Mouse (Mus musculus) retina, adult 2 months (tissue): ENCODE results near the gene Serpinb3a.
"Not testable (repeated sequence)": the region's sequence is repeated elsewhere in the genome, so short reads cannot be mapped to it uniquely, and the experiment has no call there.

ENCODE experiments used
- DNase-seq: peaks from one replicate; pipeline ENCODE4 v3.0.0-alpha.2; 2012; ENCODE audit warnings: low read depth, low spot score

Gene Serpinb3a

GRCm38 (mm10) chr1:107052203-107052602 lies at the start of gene Serpinb3a:
TSS of gene Serpinb3a (minus strand) at chr1:107052303.
- no peak for DNase-seq

- DNase-seq: no peak
Observed at GRCm38 (mm10) chr1:107098417-107098816, 46.3 kb upstream of the Serpinb3a start.

DNA sequence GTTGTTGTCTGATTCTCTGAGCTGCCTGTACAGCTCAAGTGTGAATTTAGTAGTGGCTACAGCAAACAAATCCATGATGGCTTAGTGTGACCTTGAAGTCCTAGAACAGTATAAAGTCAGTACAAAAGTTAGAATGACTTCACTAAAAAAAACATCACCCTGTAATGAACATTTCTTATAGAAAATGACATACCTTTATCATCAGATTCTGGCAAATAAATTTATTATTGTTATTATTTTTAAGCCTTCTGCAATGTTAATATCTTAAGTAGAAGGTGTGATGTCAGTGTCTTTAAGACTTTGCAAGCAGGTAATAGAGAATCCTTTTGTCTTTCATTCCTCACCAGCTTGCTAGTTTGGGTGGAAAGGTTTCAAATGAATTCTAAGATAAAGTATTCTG lies 31.3 kb upstream of the Serpinb3a start, which contains the start of gene Serpinb3d:
TSS of gene Serpinb3d (minus strand) at position 101 of the 400 bp plus-strand sequence.
- DNase-seq: no peak

- DNase-seq: not testable (repeated sequence)
Observed at GRCm38 (mm10) chr1:107034236-107034635, 17.9 kb downstream of the Serpinb3a start.

DNA sequence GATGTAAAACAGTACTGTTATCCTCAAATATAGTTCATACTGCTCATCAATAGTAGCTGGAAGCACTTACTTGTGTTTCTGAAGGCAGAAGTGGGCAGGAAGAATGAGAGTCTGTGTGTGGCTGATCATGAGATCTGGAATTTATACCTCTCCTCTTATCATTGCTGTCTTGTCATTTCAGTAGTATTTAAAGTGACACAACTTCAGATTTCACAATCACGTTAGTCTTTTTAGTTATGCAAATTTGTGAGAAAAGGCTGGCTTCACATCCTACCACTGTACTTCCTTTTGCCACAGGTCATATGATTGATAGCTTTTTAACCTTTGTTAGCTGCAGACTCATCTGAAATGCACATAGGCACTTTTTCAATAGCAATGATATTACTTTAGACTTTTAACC lies 26.2 kb downstream of the Serpinb3a start:
- no peak for DNase-seq

GRCm38 (mm10) chr1:107015210-107015609 lies 36.9 kb downstream of the Serpinb3a start:
- DNase-seq: no peak

DNA sequence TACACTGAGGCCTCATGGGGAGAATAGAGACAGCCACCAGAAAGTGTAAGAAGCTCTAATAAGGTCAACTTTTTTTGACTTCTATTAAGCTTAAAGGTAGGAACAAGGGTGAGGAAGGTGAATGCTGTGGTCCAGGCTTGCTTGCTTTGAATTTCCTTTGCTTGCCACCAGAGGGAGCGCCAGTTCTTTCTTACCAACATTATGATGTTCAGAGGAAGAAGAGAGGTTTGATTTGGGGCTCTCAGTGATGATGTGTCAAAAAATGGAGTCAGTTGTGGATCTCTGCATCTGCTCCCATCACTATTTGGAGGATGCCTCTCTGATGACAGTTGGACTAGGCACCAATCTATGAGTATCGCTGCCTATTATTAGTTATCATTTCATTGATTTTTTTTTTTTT lies 37.6 kb downstream of the Serpinb3a start:
- peak; percentile 3 for DNase-seq

GRCm38 (mm10) chr1:107006316-107006715 lies 45.8 kb downstream of the Serpinb3a start:
- DNase-seq: no peak

- no peak for DNase-seq
Observed at GRCm38 (mm10) chr1:107001754-107002153, 50.3 kb downstream of the Serpinb3a start.

- no peak for DNase-seq
Observed at GRCm38 (mm10) chr1:107000424-107000823, 51.7 kb downstream of the Serpinb3a start.
